Mouse (Mus musculus): ENCODE results near the gene Fasl.

GRCm38 (mm10) chr1:161775151-161775550 is 13.1 kb downstream of the Fasl start:
- TF ChIP-seq POLR2A (IDR thresholded peaks at IDR 0.05; ENCODE audit: borderline replicate concordance, control insufficient read depth, low read depth, low read length) (no peak), CTCF (IDR thresholded peaks at IDR 0.05; ENCODE audit: control insufficient read depth, insufficient read depth, low read length) (no peak)
